Mouse (Mus musculus): ENCODE measurements around the gene Prune1.

Prune1 gene

GRCm38 (mm10) chr3:95277149-95277551 is 4.7 kb downstream of the Prune1 start:
- DNase-seq (ENCODE audit: low read depth, low spot score), result no peak

DNA sequence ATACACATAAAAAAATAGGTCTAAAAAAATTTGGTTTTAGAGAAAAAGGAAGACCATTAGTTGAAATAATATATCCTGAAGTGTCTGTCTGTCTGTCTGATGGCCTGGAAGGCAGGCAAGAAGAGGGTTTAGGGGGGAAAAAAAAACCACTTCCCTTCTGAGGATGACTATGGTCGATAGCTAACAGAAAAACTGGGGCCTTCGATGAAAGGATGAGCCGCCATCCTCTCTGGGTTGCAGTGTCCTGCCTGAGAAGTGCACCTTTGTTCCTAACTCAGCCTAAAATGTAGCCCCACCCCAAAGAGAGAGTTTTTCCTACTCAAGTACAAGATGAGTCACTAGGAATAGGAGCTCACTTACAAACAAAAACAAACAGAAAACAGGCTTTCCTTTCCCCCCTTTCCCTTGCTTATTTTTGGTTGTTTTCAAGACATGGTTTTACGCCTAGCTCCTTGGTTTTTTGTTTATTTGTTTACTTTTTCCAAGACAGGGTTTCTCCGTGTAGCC is 5.4 kb downstream of the Prune1 start:
- no peak for DNase-seq (ENCODE audit: low read depth, low spot score)

DNA sequence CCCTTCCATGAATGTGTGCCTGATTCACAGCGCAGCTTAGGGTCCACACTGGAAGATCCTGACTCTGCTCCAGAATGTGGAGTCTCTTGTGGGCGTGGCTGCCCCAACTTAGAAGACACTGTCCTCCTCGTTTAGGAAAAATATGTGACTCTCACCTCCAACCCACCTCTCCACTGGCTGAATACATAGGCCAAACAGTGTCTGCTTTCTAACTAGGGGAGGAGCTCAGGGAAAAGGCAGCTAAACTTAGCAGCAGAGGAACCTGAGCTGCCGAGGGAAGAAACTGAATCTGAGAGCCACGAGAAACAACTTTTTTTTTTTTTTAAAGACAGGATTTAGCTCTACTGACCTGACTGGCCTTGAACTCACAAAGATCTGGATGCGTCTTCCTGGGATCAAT is 6.7 kb downstream of the Prune1 start:
- DNase-seq (ENCODE audit: low read depth, low spot score), result no peak

- DNase-seq (ENCODE audit: low read depth, low spot score), result no peak
Observed at GRCm38 (mm10) chr3:95274453-95274852, 7.4 kb downstream of the Prune1 start.

- no peak for DNase-seq (ENCODE audit: low read depth, low spot score)
Observed at GRCm38 (mm10) chr3:95273471-95273870, 8.4 kb downstream of the Prune1 start.

DNA sequence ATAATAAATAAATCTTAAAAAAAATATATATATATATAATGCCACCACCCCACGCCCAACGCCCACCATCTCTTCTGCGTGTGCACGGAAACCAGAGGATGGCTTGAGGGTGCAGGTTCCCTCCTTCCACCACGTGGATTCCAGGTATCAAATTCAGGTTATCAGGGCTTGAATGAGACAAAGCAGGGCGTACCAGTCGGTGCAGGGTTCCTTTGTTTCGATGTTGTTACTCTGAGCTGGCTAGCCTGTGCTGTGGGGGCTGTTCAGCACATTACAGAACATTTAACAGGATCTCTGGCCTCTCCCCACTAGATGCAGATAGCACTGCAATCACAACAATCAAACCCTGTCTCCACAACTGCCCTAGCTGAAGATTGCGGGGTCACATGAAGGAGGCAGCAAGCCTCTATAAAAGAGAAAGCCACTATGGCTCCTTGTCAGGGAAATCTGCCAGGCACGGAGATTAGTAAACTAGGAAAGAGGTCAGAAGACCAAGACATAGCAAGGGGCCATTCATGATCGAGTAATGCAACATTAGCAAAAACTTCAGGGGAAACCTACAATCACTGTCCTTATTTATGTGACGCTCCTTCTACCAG is 11.0 kb downstream of the Prune1 start:
- no peak for DNase-seq (ENCODE audit: low read depth, low spot score)

- no peak for DNase-seq (ENCODE audit: low read depth, low spot score)
Observed at GRCm38 (mm10) chr3:95269789-95270188, 12.1 kb downstream of the Prune1 start.

DNA sequence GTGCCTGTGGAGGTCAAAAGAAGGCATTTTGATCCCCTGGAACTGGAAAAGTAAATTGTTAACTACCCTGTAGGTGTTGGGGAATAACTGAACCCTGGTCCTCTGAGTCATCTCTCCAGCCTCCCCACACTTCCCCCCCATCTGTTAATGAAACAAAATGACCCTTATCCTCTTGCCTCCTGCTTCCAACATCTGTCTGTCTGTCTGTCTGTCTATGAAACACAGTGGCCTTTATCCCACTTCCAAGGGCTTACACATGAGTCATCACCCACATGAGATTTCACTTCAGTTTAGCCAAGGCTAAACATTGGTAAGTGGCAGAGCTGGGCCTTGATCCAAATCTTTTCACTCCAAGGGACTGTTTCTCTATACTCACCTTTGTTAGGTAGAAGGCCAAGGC is 14.0 kb downstream of the Prune1 start:
- no peak for DNase-seq (ENCODE audit: low read depth, low spot score)

DNA sequence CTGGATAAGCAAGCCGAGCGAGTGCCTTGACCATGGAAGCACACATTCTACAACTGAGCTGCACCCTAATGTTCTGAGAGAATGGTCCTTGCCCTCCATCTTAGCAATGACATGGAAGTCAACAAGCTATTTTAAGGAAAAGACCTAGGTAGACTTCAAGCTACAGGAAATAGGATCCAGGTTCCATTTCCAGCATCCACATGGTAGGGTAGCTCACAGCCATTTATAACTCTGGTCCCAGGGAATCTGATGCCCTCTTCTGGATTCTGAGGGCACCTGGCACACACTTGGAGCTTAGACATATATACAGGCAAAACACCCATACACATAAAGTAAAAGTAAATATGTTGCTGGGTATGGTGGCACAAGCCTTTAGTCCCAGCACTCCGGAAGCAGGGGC is 15.8 kb downstream of the Prune1 start:
- DNase-seq (ENCODE audit: low read depth, low spot score), result no peak

DNA sequence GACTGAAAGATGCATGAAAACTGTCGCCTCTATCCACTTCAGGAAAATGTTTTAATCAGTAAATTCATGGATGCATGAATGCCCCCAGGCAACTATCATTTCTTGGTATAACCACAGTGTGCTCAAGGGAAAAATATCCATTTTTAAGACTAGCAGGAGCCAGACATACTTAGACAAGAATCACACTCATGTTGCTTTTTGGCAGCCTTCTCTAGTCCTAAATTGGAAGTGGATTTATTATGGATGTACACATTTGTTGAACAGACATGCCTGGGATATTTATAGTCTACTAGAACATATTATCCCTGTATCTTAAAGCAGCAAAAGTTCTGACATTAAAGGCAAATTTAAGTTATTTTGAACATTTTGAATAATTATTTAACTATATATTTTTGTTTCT is 17.2 kb downstream of the Prune1 start:
- DNase-seq (ENCODE audit: low read depth, low spot score), result no peak

- no peak for DNase-seq (ENCODE audit: low read depth, low spot score)
Observed at GRCm38 (mm10) chr3:95263089-95263739, 18.7 kb downstream of the Prune1 start.

GRCm38 (mm10) chr3:95261975-95262374 is 19.9 kb downstream of the Prune1 start:
- DNase-seq (ENCODE audit: low read depth, low spot score), result no peak

- DNase-seq (ENCODE audit: low read depth, low spot score), result no peak
Observed at GRCm38 (mm10) chr3:95256931-95257330, 24.9 kb downstream of the Prune1 start.

GRCm38 (mm10) chr3:95250783-95251424 is 31.0 kb downstream of the Prune1 start, which contains the start of gene Bnipl:
Bnipl (minus strand) TSS chr3:95251193.
- DNase-seq (ENCODE audit: low read depth, low spot score), result no peak

DNA sequence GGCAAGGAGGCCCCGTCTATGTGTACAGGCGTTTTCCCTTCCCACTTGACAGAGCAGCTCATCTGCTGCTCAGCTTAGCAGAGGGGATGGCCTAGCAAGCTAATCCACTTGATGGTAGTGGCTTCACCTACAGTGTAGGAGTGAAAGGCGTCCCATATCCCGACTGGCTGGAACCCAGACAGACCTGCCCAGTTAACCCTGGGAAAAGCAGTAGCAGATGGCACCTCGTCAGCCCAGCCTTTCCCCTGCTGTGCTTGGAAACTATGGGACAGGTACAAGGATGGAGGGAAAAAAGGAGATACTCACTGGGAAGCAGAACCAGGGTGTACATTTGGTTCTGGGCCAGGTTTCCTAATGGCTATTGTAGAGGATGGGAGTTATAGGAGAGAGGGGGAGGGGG is 31.5 kb downstream of the Prune1 start:
- no peak for DNase-seq (ENCODE audit: low read depth, low spot score)

- DNase-seq (ENCODE audit: low read depth, low spot score), result no peak
Observed at GRCm38 (mm10) chr3:95247660-95248336, 34.1 kb downstream of the Prune1 start.

- no peak for DNase-seq (ENCODE audit: low read depth, low spot score)
Observed at GRCm38 (mm10) chr3:95246465-95247231, 35.2 kb downstream of the Prune1 start.

DNA sequence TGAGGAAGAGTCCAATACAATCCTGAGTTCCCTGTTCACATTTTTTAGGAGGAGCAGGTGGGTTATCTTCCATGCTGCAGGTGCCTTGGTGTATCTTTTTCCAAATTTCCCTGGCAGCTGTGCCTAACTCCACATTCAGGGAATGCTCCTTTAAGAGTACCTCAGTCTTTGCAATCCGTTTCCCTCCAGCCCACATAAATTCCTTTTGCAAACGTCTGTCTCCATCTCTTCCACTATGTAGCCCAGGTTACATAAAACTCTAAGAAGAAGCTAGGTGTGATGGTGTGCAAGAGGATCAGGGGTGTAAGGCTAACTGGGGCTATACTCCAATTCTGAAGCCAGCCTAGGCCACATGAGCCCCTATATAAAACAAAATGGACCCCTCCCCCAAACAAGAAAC is 38.8 kb downstream of the Prune1 start:
- no peak for DNase-seq (ENCODE audit: low read depth, low spot score)

DNA sequence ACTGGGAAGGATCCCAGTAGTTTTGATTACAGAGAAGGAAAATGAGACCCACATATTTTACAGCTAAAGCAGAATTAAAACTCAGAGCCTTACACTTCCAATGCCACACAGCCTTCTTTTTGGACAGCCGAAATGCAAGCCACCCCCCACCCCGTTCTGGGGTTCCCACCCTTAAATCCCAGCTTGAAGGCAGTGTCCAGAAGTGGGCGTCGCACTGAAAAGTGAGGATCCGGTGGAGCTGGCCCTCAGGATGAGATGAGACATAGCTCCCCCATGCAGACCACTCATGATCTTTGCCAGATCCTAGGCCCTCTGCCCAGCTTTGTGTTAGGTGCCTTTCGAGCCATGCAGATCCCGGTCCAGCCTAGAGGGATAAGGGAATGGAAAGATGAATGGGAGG is 40.4 kb downstream of the Prune1 start, which contains the start of gene Gm128:
Gene Gm128, minus strand, starts transcription at position 101 of the 400 bp plus-strand sequence.
- DNase-seq (ENCODE audit: low read depth, low spot score), result no peak

GRCm38 (mm10) chr3:95240900-95241299 is 41.0 kb downstream of the Prune1 start:
- DNase-seq (ENCODE audit: low read depth, low spot score), result no peak

GRCm38 (mm10) chr3:95239971-95240370 is 41.9 kb downstream of the Prune1 start:
- no peak for DNase-seq (ENCODE audit: low read depth, low spot score)

Data from c-Kit-negative CD71-positive TER-119-positive erythroid progenitor cells, embryonic 14.5 days (primary cell).